ENCODE assay signal across 34 mouse cellular contexts in the genomic region with DNA sequence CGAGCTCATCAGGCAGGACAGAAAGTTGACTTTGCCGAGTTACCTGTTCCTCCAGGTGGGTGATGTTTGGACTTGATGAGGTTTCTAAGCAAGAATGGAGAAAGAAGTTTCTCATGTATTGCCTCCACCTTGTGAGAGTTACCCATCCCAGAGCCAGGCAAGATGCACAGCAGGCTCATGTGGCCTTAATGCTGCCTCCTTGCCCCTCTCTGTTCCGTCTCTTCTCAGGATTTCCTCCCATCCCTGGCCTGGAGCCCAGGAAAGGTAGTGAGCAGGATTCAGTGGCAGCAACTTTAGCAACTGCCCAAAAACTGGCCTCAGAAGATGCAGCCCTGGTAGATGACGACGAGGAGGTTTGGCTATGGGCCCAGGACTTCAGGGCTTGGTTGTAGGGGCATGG. TPM values are rescaled to one million over a fixed set of nuclear protein-coding genes. Genes with fewer than 3 reads are reported as not detected.
"Had no signal": no experiment of that assay in that cellular context is flagged by ENCODE, and none has a peak within 500 bp of the region (broad histone marks: within the 10 kb centered on the region; RNA-seq: fewer than 3 reads in every experiment).

No protein-coding gene starts in this region.

- H3K27ac ChIP-seq: left cerebral cortex, adult 2 months; limb, embryonic 10.5 days; limb, embryonic 12.5 days; limb, embryonic 13.5 days; limb, embryonic 15.5 days; liver, embryonic 12.5 days; liver, embryonic 13.5 days; liver, embryonic 14.5 days; liver, embryonic 15.5 days; lung, embryonic 15.5 days; macrophage; midbrain, embryonic 10.5 days; midbrain, embryonic 12.5 days; midbrain, embryonic 13.5 days; midbrain, embryonic 15.5 days; neural tube, embryonic 12.5 days; neural tube, embryonic 13.5 days had no signal

- H3K4me1 ChIP-seq: limb, embryonic 10.5 days; limb, embryonic 12.5 days; limb, embryonic 13.5 days; limb, embryonic 15.5 days; liver, embryonic 12.5 days; liver, embryonic 13.5 days; liver, embryonic 15.5 days; lung, embryonic 15.5 days; midbrain, embryonic 10.5 days; midbrain, embryonic 12.5 days; midbrain, embryonic 13.5 days; midbrain, embryonic 15.5 days; neural tube, embryonic 12.5 days; neural tube, embryonic 13.5 days had no signal

- H3K9ac ChIP-seq: limb, embryonic 12.5 days; limb, embryonic 13.5 days; limb, embryonic 15.5 days; liver, embryonic 12.5 days; liver, embryonic 13.5 days; liver, embryonic 14.5 days; liver, embryonic 15.5 days; liver, postnatal 0 days; lung, embryonic 14.5 days; lung, embryonic 15.5 days; midbrain, embryonic 13.5 days; midbrain, embryonic 15.5 days; neural tube, embryonic 12.5 days; neural tube, embryonic 13.5 days had no signal

- H3K4me2 ChIP-seq: limb, embryonic 12.5 days; limb, embryonic 13.5 days; limb, embryonic 15.5 days; liver, embryonic 11.5 days; liver, embryonic 12.5 days; liver, embryonic 13.5 days; liver, embryonic 15.5 days; lung, embryonic 14.5 days; lung, embryonic 15.5 days; midbrain, embryonic 12.5 days; midbrain, embryonic 13.5 days; midbrain, embryonic 15.5 days; neural tube, embryonic 12.5 days; neural tube, embryonic 13.5 days had no signal

- H3K27me3 ChIP-seq: limb, embryonic 12.5 days; limb, embryonic 13.5 days; limb, embryonic 15.5 days; liver, embryonic 12.5 days; liver, embryonic 13.5 days; liver, embryonic 15.5 days; lung, embryonic 15.5 days; megakaryocyte, embryonic 14.5 days; midbrain, embryonic 12.5 days; midbrain, embryonic 13.5 days; midbrain, embryonic 15.5 days; neural tube, embryonic 12.5 days; neural tube, embryonic 13.5 days had no signal

- H3K9me3 ChIP-seq: limb, embryonic 10.5 days; limb, embryonic 12.5 days; limb, embryonic 13.5 days; limb, embryonic 15.5 days; liver, embryonic 12.5 days; liver, embryonic 13.5 days; liver, embryonic 15.5 days; lung, embryonic 15.5 days; megakaryocyte, embryonic 14.5 days; midbrain, embryonic 10.5 days; midbrain, embryonic 12.5 days; midbrain, embryonic 13.5 days; midbrain, embryonic 15.5 days; neural tube, embryonic 12.5 days; neural tube, embryonic 13.5 days had no signal

- H3K4me3 ChIP-seq: left cerebral cortex, adult 2 months; limb, embryonic 10.5 days; limb, embryonic 12.5 days; limb, embryonic 13.5 days; limb, embryonic 15.5 days; liver, embryonic 12.5 days; liver, embryonic 13.5 days; liver, embryonic 15.5 days; lung, embryonic 15.5 days; megakaryocyte, embryonic 14.5 days; midbrain, embryonic 10.5 days; midbrain, embryonic 12.5 days; midbrain, embryonic 13.5 days; midbrain, embryonic 15.5 days; neural tube, embryonic 12.5 days; neural tube, embryonic 13.5 days had no signal

- ATAC-seq: liver, embryonic 12.5 days; liver, postnatal 0 days; lung, postnatal 0 days; midbrain, embryonic 13.5 days; midbrain, embryonic 15.5 days; midbrain, embryonic 16.5 days had no signal

- DNase-seq: left cerebral cortex, postnatal 4 days; liver; liver, embryonic 13.5 days; liver, postnatal 0 days; lung, adult 2 months; lung, embryonic 14.5 days; lung, postnatal 10 days; lung, postnatal 14 days; lung, postnatal 36 days; lung, postnatal 4 days; midbrain, embryonic 14.5 days had no signal

RNA-seq across cellular contexts. Expression of a gene that starts 47.8 kb away (rescaled TPM):
- total RNA-seq: left cerebral cortex, adult 2 months; left cerebral cortex, postnatal 36 days; monocyte, adult 5-6 weeks had no signal
- polyA plus RNA-seq: liver, adult 2 months had no signal
